Mouse (Mus musculus) ovary, adult 2 months (tissue): ENCODE measurements around the gene Elmod2. TPM values are rescaled to one million over a fixed set of nuclear protein-coding genes. Genes with fewer than 3 reads are reported as not detected.

Experiments used
- polyA plus RNA-seq: library from polyadenylated mRNA; depleted of rRNA; stranded (reverse); fragments of >200 nt; gene quantifications from 2 replicates; pipeline ENCODE4 v1.2.3, GENCODE M21; 2012; rRNA removed

The Elmod2 gene
- 2.0 and 2.3 TPM in 2 replicates for polyA plus RNA-seq

GRCm38 (mm10) chr8:83331899-83332697, at the start of gene Elmod2:
Gene Elmod2 (minus strand): TSS chr8:83332486.

DNA sequence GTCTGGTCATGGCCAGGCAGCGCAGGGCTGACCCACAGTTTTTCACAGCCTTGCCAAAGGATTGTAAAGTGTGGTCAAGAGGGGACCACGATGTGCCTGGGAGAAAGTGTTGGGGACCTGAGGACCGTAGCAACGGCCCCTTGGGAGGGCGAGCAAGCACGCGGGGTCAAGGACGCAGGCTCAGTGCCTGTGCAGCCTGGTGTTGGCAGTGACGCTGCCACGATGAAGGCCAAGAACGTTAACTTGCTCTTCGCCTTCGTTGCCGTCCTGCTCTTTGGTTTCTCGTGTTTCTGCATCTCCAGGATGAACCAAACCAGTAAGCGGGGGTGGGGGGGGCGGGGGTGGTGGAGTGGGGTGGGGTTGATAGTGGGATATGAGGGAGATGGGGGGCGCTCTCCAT, 16.0 kb upstream of the Elmod2 start, which contains the start of gene Mgat4d:
Gene Mgat4d (plus strand): TSS at position 209 of the 400 bp plus-strand sequence.

GRCm38 (mm10) chr8:83290176-83290575, 42.1 kb downstream of the Elmod2 start, which contains the start of gene Ucp1:
Gene Ucp1 (plus strand): TSS chr8:83290352.

Other genes starting within 250 kb of the Elmod2 start
- 7.5 and 9.0 TPM in 2 replicates for gene Tbc1d9, start 167.1 kb downstream of the Elmod2 start, polyA plus RNA-seq
- 1.1 and 2.1 TPM in 2 replicates for gene Gm10645, start 166.3 kb downstream of the Elmod2 start, polyA plus RNA-seq
- 0.10 TPM in 1 of 2 replicates, not detected in the other for gene Ucp1, start 42.1 kb downstream of the Elmod2 start, polyA plus RNA-seq
- not detected in 2 replicates for gene Mgat4d, start 16.0 kb upstream of the Elmod2 start, polyA plus RNA-seq
- gene Clgn, start 57.4 kb upstream of the Elmod2 start, polyA plus RNA-seq = not detected in 2 replicates
- gene Scoc, start 125.9 kb upstream of the Elmod2 start, polyA plus RNA-seq = 1.5 TPM in 2 replicates
- gene Olfr370, start 203.3 kb upstream of the Elmod2 start, polyA plus RNA-seq = 0.28 and 0.30 TPM in 2 replicates
- gene Ndufb7, start 234.2 kb upstream of the Elmod2 start, polyA plus RNA-seq = 416 and 576 TPM in 2 replicates